Mouse (Mus musculus): ENCODE data around the gene Myo18b.

DNA sequence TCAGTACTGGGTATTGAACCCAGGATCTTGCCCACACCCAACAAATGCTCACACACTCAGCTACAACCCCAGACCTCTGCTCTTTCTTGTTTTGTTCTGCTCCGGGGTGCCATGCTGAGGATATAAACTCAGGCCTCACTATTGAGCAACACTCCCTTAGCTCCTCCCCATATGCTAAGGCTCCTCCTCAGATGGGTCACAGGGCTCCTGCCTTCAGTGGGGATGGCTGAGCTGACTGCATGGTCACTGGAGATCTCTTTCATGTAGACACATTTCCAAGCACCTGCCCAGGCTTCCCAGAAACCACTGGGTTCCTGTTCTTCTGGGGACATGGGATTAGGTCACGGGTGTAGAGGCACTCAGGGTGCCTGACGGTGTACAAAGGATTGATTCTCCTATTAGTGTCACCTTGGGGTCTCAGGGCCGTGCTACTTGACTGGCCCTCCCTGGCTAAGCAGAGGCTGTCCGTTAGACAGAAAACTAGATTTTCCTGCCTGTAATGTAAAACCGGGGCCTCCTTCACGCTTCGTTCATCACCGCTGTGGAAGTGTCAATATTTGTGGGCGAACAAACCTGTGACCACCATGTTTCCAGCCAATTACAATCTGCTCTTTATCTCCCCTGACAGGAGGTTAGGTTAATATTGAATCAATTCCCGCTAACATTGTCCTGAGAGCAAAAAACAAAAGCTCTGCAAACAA lies 127.0 kb downstream of the Myo18b start:
- no peak for TF ChIP-seq CTCF (IDR thresholded peaks at IDR 0.05; ENCODE audit: borderline replicate concordance, insufficient read depth, low read depth, low read length)
- no peak for TF ChIP-seq POLR2A (IDR thresholded peaks at IDR 0.05; ENCODE audit: borderline replicate concordance, insufficient read depth, low read length)
